Mouse (Mus musculus) thymus, postnatal 14 days (tissue): ENCODE data around the gene Mthfd2.
A peak's percentile ranks its signal among the peaks of the same experiment; 100 is the strongest.

ENCODE experiments used
- DNase-seq: peaks from one replicate; pipeline ENCODE4 v3.0.0; 2021

Mthfd2 gene

DNA sequence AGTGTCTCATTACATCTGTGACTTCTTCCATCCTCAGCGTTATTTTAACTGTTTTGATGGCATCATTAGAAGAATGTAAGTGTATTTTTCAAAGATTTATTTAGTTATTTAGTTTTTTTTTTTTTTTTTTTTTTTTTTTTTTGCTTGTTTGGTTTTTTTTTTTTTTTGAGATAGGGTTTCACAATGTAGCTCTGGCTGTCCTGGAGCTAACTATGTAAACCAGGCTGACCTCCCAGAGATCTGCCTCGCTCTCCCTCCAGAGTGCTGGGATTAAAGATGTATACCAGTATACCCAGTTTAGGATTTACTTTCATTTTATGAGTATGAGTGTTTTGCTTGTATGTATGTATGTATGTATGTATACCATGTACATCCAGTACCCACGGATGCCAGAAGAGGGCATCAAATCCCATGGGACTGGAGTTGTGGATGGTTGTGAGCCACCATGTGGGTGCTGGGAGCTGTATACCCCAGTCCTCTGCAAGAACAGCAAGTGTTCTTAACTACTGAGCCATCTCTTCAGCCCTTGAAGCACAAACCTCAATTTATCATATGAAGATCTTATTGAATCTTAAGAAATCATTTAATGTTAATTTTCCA, 2.0 kb upstream of the Mthfd2 start:
- no peak for DNase-seq

DNA sequence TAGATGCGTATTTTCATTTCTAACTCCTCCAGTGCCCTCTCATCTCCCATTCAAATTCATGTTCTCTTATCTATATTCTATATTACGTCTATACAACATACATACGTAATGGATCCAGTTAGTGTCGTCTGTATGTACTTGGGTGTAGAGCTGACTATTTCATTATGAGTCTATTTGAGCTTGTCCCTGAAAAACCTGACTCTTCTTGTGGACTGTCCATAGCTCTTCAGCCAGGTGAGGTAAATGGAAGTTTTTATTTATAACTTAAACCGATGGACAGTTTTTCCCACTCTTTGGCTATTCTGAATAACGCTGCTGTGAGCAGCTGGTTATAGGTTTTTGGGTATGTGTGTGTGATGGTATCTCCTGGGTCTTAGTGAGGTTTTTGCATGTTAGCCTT, 1.1 kb upstream of the Mthfd2 start:
- no peak for DNase-seq

DNA sequence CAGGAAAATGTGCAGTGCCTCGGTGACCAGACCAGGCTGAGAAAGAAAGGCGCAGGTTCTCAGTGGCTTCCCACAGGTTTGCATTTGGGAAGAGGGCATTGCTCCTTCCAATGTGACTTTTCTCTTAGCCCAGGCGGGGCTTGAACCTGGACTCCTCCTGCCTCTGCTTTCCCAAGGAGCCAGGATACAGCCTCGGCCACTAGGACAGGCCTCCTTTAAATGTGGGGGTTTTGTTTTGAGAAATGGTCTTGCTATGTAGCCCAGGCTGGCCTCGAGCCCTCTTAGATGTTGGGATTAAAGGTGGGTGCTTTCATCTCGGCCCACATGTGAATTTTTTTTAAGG, 657 bp upstream of the Mthfd2 start:
- DNase-seq = no peak

DNA sequence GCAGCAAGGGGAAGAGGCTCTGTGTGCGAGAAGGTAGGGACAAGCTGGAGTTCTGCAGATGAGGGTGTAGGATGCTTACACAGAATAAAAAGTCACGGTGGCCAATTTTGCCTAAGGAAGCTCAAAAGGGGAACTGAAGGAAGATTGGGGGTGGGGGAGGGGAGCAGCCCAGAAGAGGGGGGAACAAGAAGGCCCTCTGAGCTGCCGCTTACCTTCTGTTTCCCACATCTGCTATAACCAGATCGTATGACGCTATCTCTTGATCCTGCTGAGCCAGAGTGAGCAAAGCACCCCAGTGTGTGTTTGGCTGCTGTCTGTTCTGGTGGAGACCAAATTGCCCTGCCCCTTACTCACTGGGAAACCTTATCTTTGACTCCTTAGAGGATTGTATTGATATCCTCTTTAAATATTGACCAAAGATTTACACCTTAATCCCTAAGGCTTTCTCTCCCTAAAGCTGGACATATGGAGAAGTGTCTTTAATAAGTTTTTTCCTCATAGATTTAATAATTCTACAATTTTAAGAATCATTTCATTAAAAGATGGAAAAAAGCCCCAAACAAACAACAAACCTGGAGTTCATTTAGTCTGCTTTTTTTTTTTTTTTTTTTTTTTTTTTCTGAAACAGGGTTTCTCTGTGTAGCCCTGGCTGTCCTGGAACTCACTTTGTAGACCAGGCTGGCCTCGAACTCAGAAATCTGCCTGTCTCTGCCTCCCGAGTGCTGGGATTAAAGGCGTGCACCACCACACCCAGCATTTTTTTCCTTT, 1.9 kb downstream of the Mthfd2 start:
- DNase-seq = no peak

DNA sequence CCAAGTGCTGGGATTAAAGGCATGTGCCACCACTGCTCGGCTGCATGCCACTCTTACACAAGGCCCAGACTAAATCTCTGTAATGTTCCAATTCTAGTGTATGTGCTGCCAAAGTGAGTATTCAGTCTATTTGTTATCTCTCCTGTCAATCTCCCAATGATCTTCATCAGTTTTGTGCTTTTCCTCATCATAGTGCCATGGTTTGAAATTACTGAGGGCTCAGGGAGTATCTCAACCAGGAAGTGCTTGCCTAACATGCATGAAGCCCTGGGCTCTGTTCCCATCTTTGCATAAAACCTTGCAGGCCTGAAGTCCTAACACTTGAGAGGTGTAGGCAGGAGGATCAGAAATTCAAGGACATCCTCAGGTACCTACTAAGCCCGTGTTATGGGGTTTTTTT, 2.9 kb downstream of the Mthfd2 start:
- no peak for DNase-seq

DNA sequence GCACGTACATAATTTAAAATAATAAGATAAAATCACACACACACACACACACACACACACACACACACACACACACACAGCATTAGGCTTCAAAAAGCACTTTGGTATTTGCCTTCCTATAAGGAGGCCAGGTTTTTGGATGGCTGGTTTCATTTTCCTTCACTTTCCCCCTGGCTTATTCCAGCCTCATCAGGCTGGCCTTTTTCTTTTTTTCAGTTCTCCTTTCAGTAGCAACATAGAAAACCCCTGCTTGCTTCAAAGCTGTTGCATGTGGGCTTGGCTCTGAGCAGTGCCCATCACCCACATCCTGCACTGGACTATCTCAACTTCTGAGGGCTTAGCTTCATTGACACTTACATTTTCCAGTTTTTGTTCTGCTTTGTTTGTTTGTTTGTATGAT, 3.8 kb downstream of the Mthfd2 start:
- no peak for DNase-seq

DNA sequence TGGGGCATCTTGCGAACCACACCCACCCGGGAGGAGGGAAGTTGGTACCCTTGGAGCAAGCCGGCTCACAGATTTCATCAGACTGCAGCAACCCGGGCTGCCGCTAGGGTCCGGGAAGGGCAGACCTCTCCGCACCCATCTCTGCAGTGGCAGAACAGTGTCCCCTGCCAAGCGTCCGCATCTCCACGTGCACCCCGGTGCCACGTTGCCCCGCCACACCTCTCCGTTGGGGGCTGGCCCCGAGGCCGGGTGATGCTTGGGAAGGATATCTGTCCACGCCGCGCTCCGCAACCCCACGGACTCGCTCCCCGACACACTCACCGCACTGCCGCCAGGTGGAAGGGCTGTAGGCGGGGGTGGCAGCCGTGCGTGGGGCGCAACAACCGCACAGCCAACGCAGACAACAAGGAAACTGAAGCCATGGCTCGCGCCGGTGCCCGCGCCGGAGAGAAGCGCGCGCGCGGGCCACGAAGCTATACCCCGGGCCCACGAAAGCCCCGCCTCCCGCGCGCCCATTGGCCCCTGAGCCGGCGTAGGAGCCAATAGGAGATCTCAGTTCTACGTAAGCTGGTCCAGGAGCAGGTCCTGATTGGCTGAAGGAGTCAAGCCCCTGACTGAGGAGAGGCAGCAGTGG, 8.5 kb downstream of the Mthfd2 start:
- peak; percentile 96 for DNase-seq

DNA sequence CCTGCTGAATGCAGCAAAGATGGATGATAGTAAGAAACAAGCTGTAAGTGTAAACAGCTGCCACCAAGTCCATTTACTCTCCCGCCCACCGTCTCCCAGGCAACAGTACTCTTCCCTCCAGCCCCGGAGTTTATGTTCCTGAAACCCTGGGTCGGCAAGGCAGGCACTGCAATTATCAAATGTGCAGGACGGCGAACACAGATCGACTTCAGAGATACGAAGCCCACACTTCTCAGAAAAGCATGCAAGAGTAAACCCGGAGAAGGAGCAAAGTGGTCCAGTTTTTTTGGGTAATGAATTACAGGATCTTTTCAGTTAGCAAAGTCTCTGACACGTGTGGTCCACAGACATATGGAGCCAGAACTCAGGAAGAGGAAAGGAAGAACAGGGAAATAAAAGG, 9.7 kb downstream of the Mthfd2 start:
- no peak for DNase-seq

DNA sequence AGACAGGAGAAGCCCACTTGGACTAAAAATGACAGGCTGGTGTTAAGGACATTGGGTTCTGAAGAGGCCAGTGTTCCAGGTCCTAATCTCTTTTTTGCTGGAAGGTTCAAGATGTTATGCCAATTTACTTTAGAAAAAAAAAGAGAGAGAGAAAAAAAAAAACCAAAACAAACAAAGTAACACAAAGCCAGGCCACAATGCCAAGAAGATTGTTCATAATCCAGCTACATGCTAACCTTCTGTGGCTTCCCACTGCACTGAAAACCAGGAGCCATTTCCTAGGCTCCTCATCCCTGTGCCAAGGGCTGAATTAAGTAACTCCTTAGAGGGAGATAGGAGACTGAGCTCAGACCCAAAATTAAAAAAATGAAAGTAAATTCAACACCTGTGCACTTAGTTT, 10.4 kb downstream of the Mthfd2 start:
- no peak for DNase-seq

DNA sequence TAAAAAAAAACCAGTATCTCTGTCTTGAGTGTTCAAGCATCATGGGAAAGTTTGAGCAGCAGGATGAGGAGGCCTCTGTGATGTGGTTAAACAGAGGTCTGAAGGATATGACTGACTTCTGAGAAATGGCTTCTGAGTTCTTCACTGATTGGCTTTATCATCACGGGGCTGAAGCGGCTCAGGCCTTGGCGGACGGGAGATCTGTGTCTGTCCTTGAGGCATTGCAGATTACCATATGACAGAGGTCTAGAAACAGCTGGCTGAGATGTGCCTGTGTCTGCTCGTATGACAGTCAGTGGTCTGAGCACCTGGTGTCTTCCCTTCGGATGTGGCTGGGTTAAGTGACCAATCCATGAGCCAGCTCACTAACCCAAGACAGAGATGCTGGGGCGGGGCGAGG, 13.2 kb downstream of the Mthfd2 start:
- no peak for DNase-seq

DNA sequence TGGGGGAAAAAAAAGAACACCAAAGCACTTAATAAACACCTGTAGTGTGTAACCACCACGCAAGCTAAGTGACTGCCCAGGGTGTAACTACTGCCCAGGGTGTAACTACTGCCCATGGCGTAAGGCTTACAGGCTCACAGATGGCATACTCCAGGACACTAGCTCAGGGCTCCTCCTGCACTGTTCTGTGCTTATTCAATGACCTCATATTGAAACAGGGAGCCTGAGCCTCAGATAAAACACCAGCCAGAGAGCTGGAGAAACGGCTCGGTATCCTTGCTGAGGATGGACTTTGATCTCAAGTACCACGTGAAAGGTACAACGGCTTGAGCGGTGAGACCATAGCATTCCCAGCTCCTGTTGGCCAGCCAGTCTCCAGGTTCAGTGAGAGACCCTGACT, 13.7 kb downstream of the Mthfd2 start:
- DNase-seq = no peak

DNA sequence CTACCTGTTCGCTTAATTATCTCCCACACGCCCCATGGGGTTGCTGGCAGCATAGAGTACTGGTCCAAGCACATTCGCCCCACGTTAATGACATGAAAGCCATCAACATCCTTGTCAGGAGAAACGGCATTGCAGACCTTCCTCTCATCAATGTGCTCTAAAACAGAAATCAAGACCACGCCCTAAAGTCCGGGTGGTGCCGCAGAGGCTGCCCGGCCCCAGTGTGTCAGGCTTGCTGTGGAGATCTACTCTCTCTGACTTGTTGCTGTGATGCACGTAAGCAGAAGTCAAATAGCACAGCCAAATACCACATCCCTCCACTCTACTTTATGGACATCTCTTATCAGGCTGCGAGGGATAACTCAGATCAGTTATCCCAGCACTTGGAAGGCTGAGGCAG, 14.5 kb downstream of the Mthfd2 start:
- DNase-seq = no peak

DNA sequence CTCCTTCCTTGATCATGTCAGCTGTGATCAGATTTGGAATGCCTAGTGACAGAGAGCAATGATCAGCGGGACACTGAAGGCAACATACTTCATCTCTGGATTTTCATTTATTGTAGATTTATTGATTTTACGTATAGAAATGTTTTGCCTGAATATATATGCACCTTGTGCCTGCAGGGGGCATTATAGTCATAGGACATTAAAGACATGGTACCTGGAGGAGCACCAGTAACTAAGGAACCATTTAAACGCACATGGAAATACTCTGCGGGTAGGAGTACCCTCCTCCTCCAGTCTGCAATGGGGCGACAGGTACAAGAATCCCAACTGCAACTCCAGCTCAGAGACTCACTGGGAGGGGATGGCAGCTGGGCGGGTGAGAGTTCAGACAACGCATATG, 16.7 kb downstream of the Mthfd2 start:
- DNase-seq = no peak

DNA sequence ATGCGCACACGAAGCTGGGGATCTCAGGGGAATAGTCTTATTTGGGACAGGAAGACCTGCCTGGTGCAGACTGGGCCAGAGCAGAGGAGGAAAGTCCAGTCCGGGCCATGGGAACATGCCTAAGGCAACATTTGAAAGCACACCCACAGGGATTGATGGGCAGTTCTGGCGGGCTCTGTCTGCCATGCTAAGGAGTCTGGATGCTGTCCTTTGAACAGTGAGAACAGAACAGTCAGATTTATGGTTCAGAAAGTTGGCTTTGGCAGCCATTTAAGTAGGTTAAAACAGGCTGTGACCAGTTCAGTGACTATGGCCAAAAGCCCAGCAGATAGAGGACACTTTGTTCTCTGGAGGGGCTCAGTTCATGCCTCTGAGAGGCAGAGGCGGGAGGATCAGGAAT, 23.4 kb downstream of the Mthfd2 start:
- no peak for DNase-seq

DNA sequence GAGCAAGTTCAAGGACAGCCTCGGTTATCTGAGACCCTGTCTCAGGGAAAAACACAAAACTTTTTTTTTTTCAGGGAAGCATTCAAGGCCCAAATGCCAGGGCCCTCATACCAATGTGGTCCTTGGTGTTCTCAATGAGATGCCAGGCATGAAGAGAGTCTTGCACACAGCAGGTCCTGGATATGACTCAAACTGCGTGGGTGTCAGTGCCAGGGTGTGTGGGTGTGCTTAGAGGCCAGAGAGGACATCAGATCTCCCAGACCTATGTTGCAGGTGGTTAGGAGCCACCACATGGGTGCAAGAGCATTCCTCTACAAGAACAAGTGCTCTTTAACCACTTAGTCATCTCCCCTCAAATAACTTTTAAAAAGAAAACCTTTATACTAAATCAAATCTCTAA, 24.4 kb downstream of the Mthfd2 start:
- DNase-seq = no peak

DNA sequence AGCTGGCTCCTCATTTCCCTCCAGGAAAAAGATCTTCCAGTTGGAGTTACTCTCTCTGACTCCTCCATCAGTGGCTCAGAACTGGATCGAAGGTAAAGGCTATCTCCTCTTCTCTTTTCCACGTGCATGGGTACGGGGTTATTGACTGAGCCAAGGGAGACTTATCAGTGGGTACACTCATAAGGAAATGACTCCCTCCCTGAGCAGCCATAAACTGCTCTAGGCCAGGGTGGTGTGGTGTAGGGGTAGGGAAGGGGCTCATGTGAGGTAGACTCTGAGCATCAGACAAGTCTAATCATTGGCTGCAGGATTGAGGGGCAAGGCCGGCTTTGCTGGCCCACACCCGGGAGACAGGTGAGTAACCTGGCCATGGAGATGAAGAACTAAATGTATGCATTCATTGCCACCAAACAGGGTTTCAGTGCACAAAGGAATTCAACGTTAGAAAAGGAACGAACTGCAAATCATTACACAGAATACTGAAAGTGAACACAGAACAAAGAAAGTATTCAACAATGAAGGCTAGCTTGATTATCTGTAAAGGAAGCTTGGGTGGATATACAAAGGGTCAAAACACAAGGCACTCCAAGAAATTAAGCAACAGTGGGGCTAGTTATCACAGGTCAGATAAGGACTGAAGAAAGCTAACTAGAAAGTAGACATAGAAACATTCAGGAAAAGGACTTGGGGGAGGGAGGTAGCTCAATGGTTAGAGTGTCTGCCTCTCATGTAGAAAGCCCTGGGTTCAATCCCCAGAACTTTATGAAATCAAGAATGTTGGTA, 25.1 kb downstream of the Mthfd2 start:
- DNase-seq = no peak

DNA sequence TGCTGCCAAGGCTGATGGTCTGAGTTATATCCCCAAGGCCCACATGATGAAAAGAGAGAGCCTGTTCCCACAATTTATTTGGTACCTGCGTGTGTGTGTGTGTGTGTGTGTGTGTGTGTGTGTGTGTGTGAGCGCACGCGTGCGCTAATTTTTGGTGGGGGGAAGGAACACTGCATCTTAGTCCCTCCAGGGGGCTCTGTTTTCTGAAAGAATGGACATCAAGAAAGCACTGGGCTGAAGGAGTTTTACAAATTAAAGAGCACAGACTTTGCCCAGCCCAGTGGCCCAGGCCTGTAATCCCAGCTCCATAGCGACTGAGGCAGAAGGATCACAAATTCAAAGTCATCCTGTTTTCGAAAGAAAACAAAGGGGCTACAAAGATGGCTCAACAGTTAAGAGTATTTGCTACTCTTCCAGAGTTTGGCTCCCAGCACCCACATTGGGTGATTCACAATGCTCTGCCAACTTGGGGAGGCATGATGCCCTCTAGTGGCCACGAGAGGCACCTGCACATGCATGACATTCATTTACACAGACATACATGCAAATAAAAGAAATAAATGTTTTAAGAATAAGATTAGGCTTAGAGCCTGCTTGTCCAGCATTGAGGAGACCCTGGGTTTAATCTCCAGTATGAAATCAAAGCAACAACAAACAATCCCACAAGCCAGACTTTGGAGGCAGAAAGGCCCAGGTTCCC, 45.3 kb downstream of the Mthfd2 start:
- DNase-seq = peak; percentile 45

DNA sequence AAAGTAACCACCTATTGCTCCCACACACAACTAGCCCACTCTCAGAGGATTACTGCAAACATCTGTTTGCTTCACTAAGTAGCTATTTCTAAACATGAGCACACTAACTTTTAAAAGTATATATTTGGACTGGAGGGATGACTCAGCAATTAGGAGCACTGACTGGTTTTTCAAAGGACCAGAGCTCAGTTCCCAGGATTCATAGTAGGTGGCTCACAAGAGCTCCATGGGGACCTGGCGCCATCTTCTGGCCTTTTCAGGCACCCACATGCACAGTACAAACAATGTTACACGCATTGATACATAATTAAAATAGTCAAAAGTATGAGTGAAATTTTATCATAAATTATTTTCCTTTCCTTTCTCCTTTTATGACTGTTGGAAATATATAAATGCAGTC, 46.8 kb downstream of the Mthfd2 start:
- DNase-seq = peak; percentile 49

DNA sequence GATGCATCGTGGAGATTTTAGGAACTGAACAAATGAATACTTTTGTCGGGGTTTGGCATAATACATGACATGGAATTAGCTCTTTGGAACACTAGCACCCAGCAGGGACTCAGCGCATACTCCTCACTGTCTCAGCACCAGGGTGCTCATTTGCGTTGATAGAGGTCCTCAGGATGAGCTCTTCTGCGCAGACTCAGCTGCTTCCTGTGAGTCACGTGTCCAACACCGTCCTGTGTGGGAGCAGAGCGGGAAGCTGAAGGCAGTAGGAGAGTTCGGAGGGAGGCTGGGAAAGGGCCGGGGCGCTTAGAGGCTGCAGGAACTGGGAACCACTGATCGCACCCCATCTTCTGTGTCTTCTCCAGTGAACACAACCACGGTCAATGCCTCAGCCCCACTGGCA, 48.6 kb downstream of the Mthfd2 start:
- no peak for DNase-seq

DNA sequence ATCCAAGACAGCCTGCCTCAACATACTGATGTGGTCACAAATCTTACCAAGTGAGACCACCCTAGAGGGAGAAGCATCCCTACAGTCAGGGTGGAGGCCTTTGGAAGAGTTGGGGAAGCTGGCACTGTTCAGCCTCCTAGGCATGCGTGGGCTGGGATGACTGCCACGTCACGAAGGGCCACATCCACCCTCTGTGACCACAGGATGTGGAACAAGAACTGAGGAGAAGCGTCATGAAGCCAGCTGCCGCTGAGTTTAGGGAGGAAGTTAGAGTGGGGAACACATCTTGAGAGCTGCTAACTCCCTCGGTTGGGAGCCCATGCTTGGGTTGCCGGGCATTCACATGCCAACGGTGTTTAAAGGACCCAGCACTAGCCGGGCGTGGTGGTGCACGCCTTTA, 52.0 kb downstream of the Mthfd2 start:
- DNase-seq = peak; percentile 36

DNA sequence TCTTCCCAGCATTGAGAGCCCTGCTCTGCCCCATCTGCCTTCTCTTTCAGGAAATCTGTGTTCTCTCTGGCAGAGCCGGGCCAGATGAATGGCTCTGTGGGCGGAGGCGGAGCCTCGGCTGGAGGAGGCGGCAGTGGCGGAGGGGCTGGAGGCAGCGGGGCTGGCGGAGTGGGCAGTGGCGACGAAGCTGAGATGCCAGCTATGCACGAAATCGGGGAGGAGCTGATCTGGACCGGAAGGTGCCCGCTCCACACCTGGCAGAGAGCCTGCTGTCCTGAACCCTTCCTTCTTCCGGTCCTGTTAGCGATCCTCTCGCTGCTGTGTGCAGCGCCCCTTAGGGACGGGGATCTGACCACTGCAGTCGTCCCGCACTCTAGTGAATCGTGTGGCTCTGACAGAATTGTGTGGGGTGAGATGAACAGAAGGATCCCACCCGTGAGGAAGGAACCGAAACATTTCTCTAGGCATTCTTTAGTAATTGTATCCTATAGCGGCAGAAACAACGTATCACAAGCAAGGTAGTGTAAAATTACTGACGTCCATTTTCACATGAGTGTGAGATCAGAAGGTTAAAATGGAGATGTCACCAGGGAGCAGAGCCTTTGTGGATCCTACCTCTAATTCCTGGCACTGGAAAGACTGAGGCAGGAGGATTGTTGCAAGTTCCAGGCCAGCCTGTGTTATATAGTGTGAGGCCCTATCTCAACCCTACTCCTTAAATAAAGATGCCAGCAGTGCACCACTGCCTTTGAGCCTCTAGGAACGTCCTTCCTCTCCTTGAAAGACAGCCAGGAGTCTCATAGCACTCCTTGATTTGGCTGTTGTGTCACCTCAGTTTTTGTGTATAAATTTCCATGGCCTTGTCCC, 57.3 kb downstream of the Mthfd2 start:
- DNase-seq = peak; percentile 66

DNA sequence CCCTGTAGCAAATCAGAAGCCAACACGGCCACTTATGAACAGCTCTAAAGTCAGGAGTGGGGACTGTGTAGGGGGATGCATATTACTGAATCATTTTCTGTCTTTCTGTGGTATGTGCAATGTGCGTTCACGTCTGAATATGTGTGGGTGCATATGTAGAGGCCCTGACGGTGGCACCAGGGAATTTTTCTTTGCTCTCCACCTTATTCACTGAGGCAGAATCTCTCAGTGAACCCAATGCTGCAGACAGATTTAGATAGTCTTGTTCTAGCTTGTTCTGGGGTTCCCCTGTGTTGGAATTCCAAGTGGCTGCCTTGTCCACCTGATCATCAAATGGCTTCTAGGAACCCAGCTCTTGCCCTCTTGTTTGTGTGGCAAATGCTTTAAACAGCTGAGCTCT, 58.1 kb downstream of the Mthfd2 start:
- no peak for DNase-seq
